Mouse (Mus musculus) embryo, embryonic 10.5 days (tissue): ENCODE results near the gene Inpp1.

ENCODE experiments used
- DNase-seq: peaks from one replicate; pipeline ENCODE4 v3.0.0-alpha.2; 2015; ENCODE audit warnings: low spot score

The Inpp1 gene

GRCm38 (mm10) chr1:52792701-52793100 is 24.8 kb downstream of the Inpp1 start:
- DNase-seq: no peak

GRCm38 (mm10) chr1:52787254-52787653 is 30.2 kb downstream of the Inpp1 start:
- DNase-seq: no peak

GRCm38 (mm10) chr1:52765176-52766111 is 52.0 kb downstream of the Inpp1 start:
- DNase-seq: no peak

GRCm38 (mm10) chr1:52763894-52764809 is 53.3 kb downstream of the Inpp1 start:
- no peak for DNase-seq

- peak; percentile 50 for DNase-seq
Observed at GRCm38 (mm10) chr1:52758174-52758573, 59.3 kb downstream of the Inpp1 start.

- no peak for DNase-seq
Observed at GRCm38 (mm10) chr1:52754331-52754730, 63.2 kb downstream of the Inpp1 start.

- DNase-seq: no peak
Observed at GRCm38 (mm10) chr1:52753828-52754227, 63.7 kb downstream of the Inpp1 start.

- DNase-seq: no peak
Observed at GRCm38 (mm10) chr1:52752706-52753105, 64.8 kb downstream of the Inpp1 start.

GRCm38 (mm10) chr1:52751634-52752033 is 65.9 kb downstream of the Inpp1 start:
- no peak for DNase-seq

GRCm38 (mm10) chr1:52749978-52750377 is 67.5 kb downstream of the Inpp1 start:
- DNase-seq: no peak

- DNase-seq: peak; percentile 79
Observed at GRCm38 (mm10) chr1:52748260-52748659, 69.2 kb downstream of the Inpp1 start.

GRCm38 (mm10) chr1:52742567-52742966 is 74.9 kb downstream of the Inpp1 start:
- DNase-seq: no peak
